Mouse (Mus musculus) frontal cortex, postnatal 25 days (tissue): ENCODE results near the gene Olfr116.

Experiments
- DNase-seq, 2 experiments: peaks; one replicate each; pipeline ENCODE4 v3.0.0; 2022; ENCODE audit warnings: low spot score in 2 of 2

Olfr116 gene

DNA sequence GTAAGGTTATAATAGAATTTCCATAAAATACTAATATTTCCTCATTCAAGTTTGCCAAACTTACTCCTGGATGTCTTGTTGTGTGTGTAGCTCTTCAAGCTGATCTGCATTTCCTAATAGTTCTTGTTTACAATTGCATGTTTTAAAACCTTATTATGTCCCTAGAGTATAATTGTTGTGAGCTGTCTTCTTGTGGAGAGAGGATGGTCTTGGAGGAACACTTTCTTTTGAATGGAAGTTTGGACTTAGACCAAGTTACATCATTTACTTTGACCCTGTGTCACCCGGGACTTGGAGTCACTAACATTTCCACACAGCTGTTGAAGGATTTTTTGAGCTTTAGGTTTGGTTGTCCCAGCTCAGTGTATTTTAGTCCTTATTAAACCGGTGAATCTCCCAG lies at the start of gene Olfr116, which contains the start of gene Olfr115:
Gene Olfr116, minus strand, starts transcription at position 191 of the 400 bp plus-strand sequence.
Gene Olfr115, minus strand, starts transcription at position 101 of the 400 bp plus-strand sequence.
- DNase-seq, result no peak

DNA sequence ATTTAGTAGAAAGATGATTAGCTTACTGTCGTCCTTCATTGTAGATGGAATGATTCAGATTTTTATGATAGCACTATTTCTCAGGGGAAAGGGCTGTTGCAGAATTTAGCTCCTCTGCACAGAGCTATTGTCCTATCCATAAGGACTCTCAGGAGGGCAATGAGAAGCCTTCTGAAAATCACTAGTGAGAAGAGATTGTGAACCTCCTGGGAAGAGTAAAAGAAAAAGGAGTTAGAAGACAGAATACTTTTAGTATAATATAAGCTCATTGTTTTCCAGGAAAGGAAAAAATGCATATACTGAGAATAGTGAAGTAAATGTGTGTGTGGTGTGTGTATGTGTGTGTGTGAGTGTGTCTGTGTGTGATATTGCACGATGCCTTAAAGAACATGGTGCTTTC lies 39.7 kb upstream of the Olfr116 start, which contains the start of gene Olfr118:
Gene Olfr118, plus strand, starts transcription at position 301 of the 400 bp plus-strand sequence.
- DNase-seq, result no peak

DNA sequence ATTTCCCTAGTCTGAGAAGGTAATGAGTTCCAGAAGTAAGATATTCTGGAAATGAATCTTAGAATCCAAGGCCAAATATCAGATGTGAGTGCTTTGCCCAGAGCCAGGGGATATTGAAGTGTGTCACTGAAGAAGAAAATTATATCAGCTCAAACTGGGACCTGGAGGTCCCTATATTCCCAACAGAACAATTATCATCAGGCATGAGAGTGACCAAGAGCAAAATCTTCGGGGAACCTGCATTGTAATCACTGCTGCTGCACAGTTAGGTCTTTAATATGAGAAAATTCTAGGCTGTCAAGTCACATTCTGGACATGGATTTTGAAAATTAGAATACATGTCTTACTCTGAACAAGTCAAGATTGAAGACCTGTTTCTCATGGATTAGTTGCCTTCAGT lies 36.7 kb upstream of the Olfr116 start, which contains the start of gene Olfr117:
Gene Olfr117, minus strand, starts transcription at position 101 of the 400 bp plus-strand sequence.
- no peak for DNase-seq

DNA sequence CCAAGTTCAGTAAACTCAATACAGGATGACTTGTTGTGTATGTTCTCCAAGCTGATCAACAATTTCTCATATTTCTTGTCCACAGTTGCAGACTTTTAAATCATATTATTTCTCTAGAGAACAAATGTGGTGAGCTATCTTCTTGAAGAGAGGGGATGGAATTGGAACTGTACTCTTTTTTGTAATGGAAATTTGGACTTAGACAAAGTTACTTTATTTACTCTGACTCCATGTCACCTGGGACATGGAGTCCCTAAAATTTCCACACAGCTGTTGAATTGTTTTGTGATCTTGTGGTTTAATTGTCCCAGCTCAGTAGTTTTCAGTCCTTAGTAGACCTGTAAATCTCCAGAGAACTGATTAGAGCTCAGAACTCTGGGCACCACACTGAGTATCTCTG lies 34.4 kb downstream of the Olfr116 start, which contains the start of gene Olfr114:
Gene Olfr114, minus strand, starts transcription at position 101 of the 400 bp plus-strand sequence.
- DNase-seq, result no peak

DNA sequence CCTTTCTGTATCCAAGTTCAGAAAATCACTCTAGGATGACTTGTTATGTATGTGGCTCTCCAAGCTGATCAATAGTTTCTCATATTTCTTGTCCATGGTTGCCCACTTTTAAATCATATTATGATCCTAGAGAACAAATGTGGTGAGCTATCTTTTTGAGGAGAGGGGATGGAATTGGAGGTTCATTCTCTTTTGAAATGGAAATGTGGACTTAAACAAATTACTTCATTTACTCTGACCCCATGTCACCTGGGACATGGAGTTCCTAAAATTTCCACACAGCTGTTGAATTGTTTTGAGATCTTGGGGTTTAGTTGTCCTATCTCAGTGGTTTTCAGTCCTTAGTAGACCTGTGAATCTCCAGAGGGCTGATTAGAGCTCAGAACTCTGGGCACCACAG lies 49.4 kb downstream of the Olfr116 start, which contains the start of gene Olfr113:
Gene Olfr113, minus strand, starts transcription at position 101 of the 400 bp plus-strand sequence.
- no peak for DNase-seq
